Mouse (Mus musculus): ENCODE results near the gene Spic.

- TF ChIP-seq POLR2A (IDR thresholded peaks at IDR 0.05; ENCODE audit: extremely low read depth, insufficient read depth, low read length) (no peak), CTCF (IDR thresholded peaks at IDR 0.05; ENCODE audit: low read depth, low read length) (no peak)
Observed at GRCm38 (mm10) chr10:88626176-88626575, 58.6 kb downstream of the Spic start.
